Mouse (Mus musculus) heart, postnatal 10 days (tissue): Measurements from ENCODE around the gene Leng8. TPM values are rescaled to one million over a fixed set of nuclear protein-coding genes. Genes with fewer than 3 reads are reported as not detected.
A peak's percentile ranks its signal among the peaks of the same experiment; 100 is the strongest.

Experiments
- DNase-seq, 2 experiments: peaks; one replicate each; pipeline ENCODE4 v3.0.0; 2021
- intact Hi-C: fragments of 180-260 bp; cut with DNase I; formaldehyde crosslinking; loops from one replicate; pipeline ENCODE4 v1.15.1; 2025
- total RNA-seq, 2 experiments: library from RNA; stranded (reverse); gene quantifications; 2 replicates each; pipeline ENCODE4 v1.2.3; 2021

Leng8 gene
- total RNA-seq, 2 experiments from 2014 or later, result 57.3 to 57.9 TPM

GRCm38 (mm10) chr7:4170193-4170938 lies 33.5 kb downstream of the Leng8 start:
- intact Hi-C loops, result no loop called here
- DNase-seq, result no peak

- DNase-seq, result peak; percentile 84 to 89
- intact Hi-C loops, result no loop called here
Observed at GRCm38 (mm10) chr7:4178438-4178837, 41.6 kb downstream of the Leng8 start.

Other genes starting within 250 kb of the Leng8 start
- under 1 TPM in 1 of 2 experiments, not detected in 1; 0.14 TPM for gene Gm14548, start 238.9 kb upstream of the Leng8 start, total RNA-seq
- under 1 TPM; 0.12 TPM for gene Lilra6, start 221.5 kb upstream of the Leng8 start, total RNA-seq
- gene Lair1, start 73.8 kb upstream of the Leng8 start, total RNA-seq, result under 1 TPM; 0.22 TPM
- gene Ttyh1, start 17.6 kb upstream of the Leng8 start, total RNA-seq, result 1 to 10 TPM; 1.4 to 2.3 TPM
- 1 to 10 TPM; 2.8 to 3.2 TPM for gene Leng9, start 13.3 kb downstream of the Leng8 start, total RNA-seq
- gene Cdc42ep5, start 27.8 kb downstream of the Leng8 start, total RNA-seq, result 10 to 100 TPM; 11.6 to 12.3 TPM
- gene Lilra5, start 100.7 kb downstream of the Leng8 start, total RNA-seq, result under 1 TPM in 1 of 2 experiments, not detected in 1; 0.19 TPM
- gene Ncr1, start 200.7 kb downstream of the Leng8 start, total RNA-seq, result not detected